Mouse (Mus musculus) kidney, adult 9 months (tissue): Measurements from ENCODE around the gene Zfp553.
A peak's percentile ranks its signal among the peaks of the same experiment; 100 is the strongest.

ENCODE experiments used
- DNase-seq: peaks from one replicate; pipeline ENCODE4 v3.0.0; 2022

Zfp553 gene

GRCm38 (mm10) chr7:127212432-127213250 lies 20.2 kb upstream of the Zfp553 start:
- DNase-seq, result no peak

- DNase-seq, result peak; percentile 64
Measured at GRCm38 (mm10) chr7:127213485-127213884, 19.4 kb upstream of the Zfp553 start.

GRCm38 (mm10) chr7:127213930-127214329 lies 18.9 kb upstream of the Zfp553 start:
- no peak for DNase-seq

- DNase-seq, result no peak
Measured at GRCm38 (mm10) chr7:127214521-127214920, 18.3 kb upstream of the Zfp553 start.

GRCm38 (mm10) chr7:127214981-127215871 lies 17.6 kb upstream of the Zfp553 start:
- DNase-seq, result peak; percentile 73

- DNase-seq, result no peak
Measured at GRCm38 (mm10) chr7:127216307-127216706, 16.6 kb upstream of the Zfp553 start.

GRCm38 (mm10) chr7:127217475-127217874 lies 15.4 kb upstream of the Zfp553 start:
- DNase-seq, result no peak

GRCm38 (mm10) chr7:127217901-127218642 lies 14.8 kb upstream of the Zfp553 start:
- DNase-seq, result no peak

- DNase-seq, result no peak
Measured at GRCm38 (mm10) chr7:127218670-127219069, 14.2 kb upstream of the Zfp553 start.

GRCm38 (mm10) chr7:127220440-127220839 lies 12.4 kb upstream of the Zfp553 start:
- DNase-seq, result no peak

- DNase-seq, result no peak
Measured at GRCm38 (mm10) chr7:127223106-127223505, 9.8 kb upstream of the Zfp553 start.

- DNase-seq, result no peak
Measured at GRCm38 (mm10) chr7:127223515-127224478, 9.1 kb upstream of the Zfp553 start.

GRCm38 (mm10) chr7:127224616-127225015 lies 8.2 kb upstream of the Zfp553 start:
- no peak for DNase-seq

- no peak for DNase-seq
Measured at GRCm38 (mm10) chr7:127225147-127225995, 7.5 kb upstream of the Zfp553 start.

- DNase-seq, result peak; percentile 85
Measured at GRCm38 (mm10) chr7:127228615-127229303, 4.1 kb upstream of the Zfp553 start.

- no peak for DNase-seq
Measured at GRCm38 (mm10) chr7:127231376-127231775, 1.5 kb upstream of the Zfp553 start.

GRCm38 (mm10) chr7:127231826-127232621 lies 837 bp upstream of the Zfp553 start:
- DNase-seq, result no peak

- no peak for DNase-seq
Measured at GRCm38 (mm10) chr7:127233368-127233749, 498 bp downstream of the Zfp553 start.

- no peak for DNase-seq
Measured at GRCm38 (mm10) chr7:127233765-127234164, 904 bp downstream of the Zfp553 start.
